In the genomic region with DNA sequence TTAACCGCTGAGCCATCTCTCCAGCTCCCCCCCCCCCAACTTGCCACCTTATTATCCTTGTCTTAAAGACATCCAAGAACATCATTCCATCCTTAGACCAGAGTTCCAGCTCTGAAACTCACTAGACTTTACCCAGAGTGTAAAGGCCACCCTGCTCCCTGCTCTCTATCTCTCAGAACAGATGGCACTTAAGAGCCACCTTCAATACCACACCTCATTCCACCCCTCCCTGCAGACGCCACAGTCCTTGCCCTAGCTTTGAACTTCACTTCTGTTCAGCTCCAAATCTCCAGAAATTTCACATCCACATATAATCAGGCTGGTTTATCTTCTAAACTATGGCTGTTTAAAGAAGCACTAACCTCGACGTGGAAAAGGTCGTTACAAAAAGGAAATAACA, we compare ENCODE assay signal across 24 mouse cellular contexts. TPM values are rescaled to one million over a fixed set of nuclear protein-coding genes. Genes with fewer than 3 reads are reported as not detected.
DNase-seq lines count a peak whose midpoint lies in the region; ATAC-seq and TF ChIP-seq lines count a peak whose summit lies in the region.
"Had no signal": no experiment of that assay in that cellular context is flagged by ENCODE, and none has a peak within 500 bp of the region (broad histone marks: within the 10 kb centered on the region; RNA-seq: fewer than 3 reads in every experiment).

No protein-coding gene starts in this region.

- H3K4me2 ChIP-seq in stomach, embryonic 14.5 days (replicated peaks; ENCODE audit: low read depth, low read length) = no peak overlapping the region
- H3K4me2 ChIP-seq in stomach, postnatal 0 days (replicated peaks; ENCODE audit: low read depth) = no peak overlapping the region
- peak overlapping the region; percentile 86 for H3K4me2 ChIP-seq in liver, embryonic 13.5 days
- no peak overlapping the region for H3K4me2 ChIP-seq in forebrain, embryonic 12.5 days
- H3K4me2 ChIP-seq: limb, embryonic 13.5 days; midbrain, embryonic 13.5 days had no signal

- no peaks in the 10 kb centered on the region for H3K27me3 ChIP-seq in stomach, embryonic 14.5 days (ENCODE audit: control insufficient read depth, insufficient read depth, low read length)
- H3K27me3 ChIP-seq in stomach, postnatal 0 days (ENCODE audit: control insufficient read depth, insufficient read depth, low read length) = no peaks in the 10 kb centered on the region
- no peaks in the 10 kb centered on the region for H3K27me3 ChIP-seq in liver, embryonic 13.5 days
- no peaks in the 10 kb centered on the region for H3K27me3 ChIP-seq in forebrain, embryonic 12.5 days
- peaks cover 29% of the 10 kb centered on the region for H3K27me3 ChIP-seq in embryonic facial prominence, embryonic 10.5 days (replicated peaks; ENCODE audit: low read depth, poor library complexity, severe bottlenecking)

- no peak overlapping the region for H3K9ac ChIP-seq in stomach, embryonic 14.5 days (replicated peaks; ENCODE audit: low read depth, low read length)
- H3K9ac ChIP-seq in stomach, postnatal 0 days (ENCODE audit: low read length) = no peak overlapping the region
- peak overlapping the region; percentile 77 for H3K9ac ChIP-seq in liver, embryonic 13.5 days
- no peak overlapping the region for H3K9ac ChIP-seq in forebrain, embryonic 12.5 days
- H3K9ac ChIP-seq: hindbrain, embryonic 15.5 days; limb, embryonic 13.5 days; midbrain, embryonic 13.5 days had no signal

- no peak for DNase-seq in gastrocnemius, adult 2 months
- DNase-seq in gastrocnemius, postnatal 36 days = no peak
- DNase-seq in stomach, postnatal 0 days (ENCODE audit: low spot score) = no peak
- peak; percentile 60 for DNase-seq in liver, embryonic 13.5 days
- no peak for DNase-seq in kidney, adult 8-10 months
- no peak for DNase-seq in embryonic facial prominence, embryonic 10.5 days (ENCODE audit: low spot score)
- DNase-seq: cerebellum, adult 9-11 months; heart, adult 18-20 months; lung, postnatal 14 days; right cerebral cortex, postnatal 25 days; thymus, postnatal 14 days had no signal

- intact Hi-C loops in gastrocnemius, adult 2 months (cut with DNase I) = no loop called here
- intact Hi-C loops in gastrocnemius, postnatal 36 days (cut with DNase I) = no loop called here

- TF ChIP-seq CTCF in gastrocnemius, adult 2 months (IDR thresholded peaks at IDR 0.05) = no peak
- TF ChIP-seq CTCF in stomach, postnatal 0 days (IDR thresholded peaks at IDR 0.05; ENCODE audit: low read depth) = no peak

- TF ChIP-seq EP300 in stomach, postnatal 0 days (optimal IDR thresholded peaks at IDR 0.05) = no peak

- peak overlapping the region; percentile 43 for H3K27ac ChIP-seq in gastrocnemius, adult 2 months
- H3K27ac ChIP-seq in stomach, embryonic 14.5 days (ENCODE audit: low read length) = no peak overlapping the region
- no peak overlapping the region for H3K27ac ChIP-seq in stomach, postnatal 0 days (replicated peaks)
- H3K27ac ChIP-seq in liver, embryonic 13.5 days = peak overlapping the region; percentile 96
- no peak overlapping the region for H3K27ac ChIP-seq in forebrain, embryonic 12.5 days
- no peak overlapping the region for H3K27ac ChIP-seq in embryonic facial prominence, embryonic 10.5 days (replicated peaks)
- H3K27ac ChIP-seq: hindbrain, embryonic 15.5 days; limb, embryonic 13.5 days; midbrain, embryonic 13.5 days had no signal

- H3K36me3 ChIP-seq in stomach, embryonic 14.5 days (ENCODE audit: control insufficient read depth, insufficient read depth, low read length) = no peaks in the 10 kb centered on the region
- no peaks in the 10 kb centered on the region for H3K36me3 ChIP-seq in stomach, postnatal 0 days (ENCODE audit: control insufficient read depth, insufficient read depth, low read length)
- H3K36me3 ChIP-seq in liver, embryonic 13.5 days = peaks cover 74% of the 10 kb centered on the region
- H3K36me3 ChIP-seq in forebrain, embryonic 12.5 days (replicated peaks) = no peaks in the 10 kb centered on the region
- H3K36me3 ChIP-seq in embryonic facial prominence, embryonic 10.5 days (replicated peaks) = no peaks in the 10 kb centered on the region
- H3K36me3 ChIP-seq: hindbrain, embryonic 15.5 days; limb, embryonic 13.5 days; midbrain, embryonic 13.5 days had no signal

- WGBS in stomach, embryonic 14.5 days = 55% methylated on average over 5 of the region's 5 CpGs
- 54% methylated on average over 5 of the region's 5 CpGs for WGBS in stomach, postnatal 0 days
- WGBS in liver, embryonic 13.5 days (ENCODE audit: insufficient replicate concordance) = 17% methylated on average over 5 of the region's 5 CpGs
- WGBS in forebrain, embryonic 12.5 days = 79% methylated on average over 5 of the region's 5 CpGs
- 80% methylated on average over 5 of the region's 5 CpGs for WGBS in embryonic facial prominence, embryonic 10.5 days

- ATAC-seq in stomach, embryonic 14.5 days (ENCODE audit: insufficient number of reproducible peaks, insufficient read depth, low FRiP score, low read depth) = peak; percentile 62; the same call in 1 of the 2 replicates
- no peak for ATAC-seq in stomach, postnatal 0 days (ENCODE audit: low FRiP score, low TSS enrichment)
- peak; percentile 91 for ATAC-seq in liver, embryonic 13.5 days (ENCODE audit: low read depth)
- ATAC-seq in forebrain, embryonic 12.5 days (ENCODE audit: low FRiP score) = no peak
- ATAC-seq: activated CD4-positive, CD25-positive, alpha-beta regulatory T cell, adult 4 months; forebrain, embryonic 16.5 days; midbrain, embryonic 13.5 days had no signal

- H3K9me3 ChIP-seq in stomach, embryonic 14.5 days (ENCODE audit: control insufficient read depth, low read depth, low read length) = no peaks in the 10 kb centered on the region
- no peaks in the 10 kb centered on the region for H3K9me3 ChIP-seq in stomach, postnatal 0 days (ENCODE audit: control insufficient read depth, low read length)
- H3K9me3 ChIP-seq in liver, embryonic 13.5 days (replicated peaks) = no peaks in the 10 kb centered on the region
- H3K9me3 ChIP-seq in forebrain, embryonic 12.5 days = no peaks in the 10 kb centered on the region
- no peaks in the 10 kb centered on the region for H3K9me3 ChIP-seq in embryonic facial prominence, embryonic 10.5 days
- H3K9me3 ChIP-seq: hindbrain, embryonic 15.5 days; limb, embryonic 13.5 days; midbrain, embryonic 13.5 days had no signal

- peaks cover 7% of the 10 kb centered on the region; the same call in 1 of the 2 replicates for H3K4me1 ChIP-seq in stomach, embryonic 14.5 days (ENCODE audit: control insufficient read depth, insufficient read depth, low read length)
- H3K4me1 ChIP-seq in stomach, postnatal 0 days (replicated peaks; ENCODE audit: control insufficient read depth, insufficient read depth) = no peaks in the 10 kb centered on the region; the same call in 1 of the 2 replicates
- H3K4me1 ChIP-seq in liver, embryonic 13.5 days (replicated peaks) = peaks cover 94% of the 10 kb centered on the region
- peaks cover 60% of the 10 kb centered on the region for H3K4me1 ChIP-seq in forebrain, embryonic 12.5 days
- H3K4me1 ChIP-seq in embryonic facial prominence, embryonic 10.5 days = peaks cover 81% of the 10 kb centered on the region

- peak overlapping the region; percentile 88 for H3K4me3 ChIP-seq in gastrocnemius, adult 2 months
- H3K4me3 ChIP-seq in stomach, embryonic 14.5 days (ENCODE audit: low read depth, low read length) = no peak overlapping the region
- no peak overlapping the region for H3K4me3 ChIP-seq in stomach, postnatal 0 days (ENCODE audit: low read depth, low read length)
- peak overlapping the region; percentile 93 for H3K4me3 ChIP-seq in liver, embryonic 13.5 days (replicated peaks)
- no peak overlapping the region for H3K4me3 ChIP-seq in forebrain, embryonic 12.5 days (replicated peaks)
- no peak overlapping the region for H3K4me3 ChIP-seq in embryonic facial prominence, embryonic 10.5 days
- H3K4me3 ChIP-seq: hindbrain, embryonic 15.5 days; limb, embryonic 13.5 days; midbrain, embryonic 13.5 days had no signal

RNA-seq across cellular contexts. Expression of a gene that starts 6.5 kb away (rescaled TPM):
- total RNA-seq in gastrocnemius, adult 2 months (2021) = 10 to 100 TPM; 46.9 to 78.3 TPM
- 10 to 100 TPM; 36.2 to 47.3 TPM for total RNA-seq in gastrocnemius, postnatal 36 days (2021)
- 46.5 and 49.8 TPM in 2 replicates for polyA plus RNA-seq in stomach, embryonic 14.5 days (2014; fragmentation: Nextera tagmentation; extraction: Ambion mirVana)
- polyA plus RNA-seq in stomach, postnatal 0 days (2015; fragmentation: Nextera tagmentation; extraction: Ambion mirVana) = 40.0 and 45.4 TPM in 2 replicates
- 306 and 322 TPM in 2 replicates for polyA plus RNA-seq in liver, embryonic 13.5 days (2015; fragmentation: Nextera tagmentation; extraction: Ambion mirVana)
- 70.2 and 86.8 TPM in 2 replicates for polyA plus RNA-seq in forebrain, embryonic 12.5 days (2016; fragmentation: Nextera tagmentation; extraction: Ambion mirVana)
- 30.3 and 48.2 TPM in 2 replicates for polyA plus RNA-seq in embryonic facial prominence, embryonic 10.5 days (2016; fragmentation: Nextera tagmentation; extraction: Ambion mirVana)

RNA-seq across cellular contexts. Expression of a gene that starts 47.8 kb away (rescaled TPM):
- total RNA-seq in gastrocnemius, adult 2 months (2021) = not detected
- total RNA-seq in gastrocnemius, postnatal 36 days (2021) = not detected
- polyA plus RNA-seq in stomach, embryonic 14.5 days (2014; fragmentation: Nextera tagmentation; extraction: Ambion mirVana) = not detected in 2 replicates
- not detected in 2 replicates for polyA plus RNA-seq in stomach, postnatal 0 days (2015; fragmentation: Nextera tagmentation; extraction: Ambion mirVana)
- not detected in 2 replicates for polyA plus RNA-seq in liver, embryonic 13.5 days (2015; fragmentation: Nextera tagmentation; extraction: Ambion mirVana)
- not detected in 2 replicates for polyA plus RNA-seq in forebrain, embryonic 12.5 days (2016; fragmentation: Nextera tagmentation; extraction: Ambion mirVana)
- polyA plus RNA-seq in embryonic facial prominence, embryonic 10.5 days (2016; fragmentation: Nextera tagmentation; extraction: Ambion mirVana) = not detected in 2 replicates
- total RNA-seq: gastrocnemius, adult 18-20 months; heart, adult 18-20 months; layer of hippocampus, adult 18-20 months; left cerebral cortex, adult 18-20 months had no signal
- polyA plus RNA-seq: brain, embryonic 14.5 days; forebrain, embryonic 16.5 days; heart, postnatal 0 days; hindbrain, embryonic 15.5 days; kidney, embryonic 14.5 days; limb, embryonic 13.5 days; midbrain, embryonic 13.5 days had no signal

Comparison
In these comparisons a context has a peak if more than half of its experiments do, and no peak if none do; other contexts are left out.
1. ATAC-seq: peak in stomach, embryonic 14.5 days (single experiment) and liver, embryonic 13.5 days (single experiment); none in stomach, postnatal 0 days (single experiment) and forebrain, embryonic 12.5 days (single experiment).
2. H3K27ac ChIP-seq: peak in gastrocnemius, adult 2 months (single experiment) and liver, embryonic 13.5 days (single experiment); none in stomach, embryonic 14.5 days (single experiment), stomach, postnatal 0 days (single experiment), forebrain, embryonic 12.5 days (single experiment) and embryonic facial prominence, embryonic 10.5 days (single experiment).
3. H3K4me3 ChIP-seq: peak in gastrocnemius, adult 2 months (single experiment) and liver, embryonic 13.5 days (single experiment); none in stomach, embryonic 14.5 days (single experiment), stomach, postnatal 0 days (single experiment), forebrain, embryonic 12.5 days (single experiment) and embryonic facial prominence, embryonic 10.5 days (single experiment).